Mouse (Mus musculus): Measurements from ENCODE around the gene Fahd1.

GRCm38 (mm10) chr17:24898041-24898854 lies 48.1 kb upstream of the Fahd1 start:
- TF ChIP-seq POLR2A (IDR thresholded peaks at IDR 0.05; ENCODE audit: low read depth, low read length) (no peak), CTCF (IDR thresholded peaks at IDR 0.05; ENCODE audit: borderline replicate concordance, insufficient read depth, low read length) (no peak)
